Mouse (Mus musculus): ENCODE data around the gene Etv4. TPM values are rescaled to one million over a fixed set of nuclear protein-coding genes. Genes with fewer than 3 reads are reported as not detected.

The Etv4 gene
- total and polyA plus RNA-seq, 3 experiments, result 2.4 to 3.1 (median 2.4) TPM

GRCm38 (mm10) chr11:101813259-101813658, 28.1 kb upstream of the Etv4 start:
- Histone ChIP-seq H3K27ac (ENCODE audit: insufficient read depth, low read depth) (no peak overlapping the region), H3K9ac (ENCODE audit: insufficient read depth, low read depth) (no peak overlapping the region), H3K79me2 (replicated peaks; ENCODE audit: control insufficient read depth, extremely low read depth, insufficient read depth, poor library complexity, severe bottlenecking) (no peaks in the 10 kb centered on the region), H3K36me3 (replicated peaks in 1 of 2; ENCODE audit: control insufficient read depth in 1 of 2, insufficient read depth in 1 of 2, low read length in 1 of 2) (no peaks in the 10 kb centered on the region), H3K4me2 (ENCODE audit: insufficient read depth, low read depth, poor library complexity, severe bottlenecking) (0 out of 2 replicates have a peak overlapping the region, but pooled peaks have one; percentile 23), H3K4me3 (replicated peaks in 1 of 3; ENCODE audit: low read depth in 2 of 3, low read length in 2 of 3, poor library complexity in 1 of 3) (no peak overlapping the region), H3K4me1 (ENCODE audit: control insufficient read depth in 1 of 2, insufficient read depth in 2 of 2) (peaks cover 0 to 4% of the 10 kb centered on the region in 2 experiments; a peak in 1 of 4 replicates), H3K9me3 (replicated peaks; ENCODE audit: low read length) (peaks cover 5% of the 10 kb centered on the region), H3K27me3 (replicated peaks) (peaks cover 75% of the 10 kb centered on the region)
- in situ Hi-C loops (cut with MboI; ENCODE audit: low pct_ligation_motif_present, low pct_unique_long_range_greater_than_20kb, low sequenced_read_pairs), result loop anchor here (5.0 kb wide), 2 partner anchors 99 to 159 kb away; no protein-coding TSS in a partner anchor
- DNase-seq (ENCODE audit: extremely low read depth), result peak; percentile 68
- dilution Hi-C loops (cut with MboI; ENCODE audit: extremely low pct_ligation_motif_present, extremely low pct_unique_long_range_greater_than_20kb, low sequenced_read_pairs), result no loop called here
- TF ChIP-seq IRF4 (IDR thresholded peaks at IDR 0.05; ENCODE audit: low read depth, low read length) (no peak), MAX (IDR thresholded peaks at IDR 0.05; ENCODE audit: low read length) (peak; percentile 6; the same call in 1 of the 2 replicates), GABPA (IDR thresholded peaks at IDR 0.05; ENCODE audit: insufficient replicate concordance, low read depth, low read length) (no peak), EP300 (IDR thresholded peaks at IDR 0.05; ENCODE audit: low read length) (no peak), SIN3A (IDR thresholded peaks at IDR 0.05; ENCODE audit: low read length) (no peak), RAD21 (IDR thresholded peaks at IDR 0.05; ENCODE audit: low read depth, low read length) (no peak; the same call in none of the 2 replicates), BHLHE40 (IDR thresholded peaks at IDR 0.05; ENCODE audit: low read depth, low read length) (no peak), MAFK (IDR thresholded peaks at IDR 0.05; ENCODE audit: insufficient replicate concordance, low read length) (no peak), CTCF (conservative IDR thresholded peaks at IDR 0.05 in 1 of 2, IDR thresholded peaks at IDR 0.05 in 1 of 2; ENCODE audit: low read depth in 2 of 2, low read length in 2 of 2) (peak; percentile 96 to 99), USF2 (conservative IDR thresholded peaks at IDR 0.05; ENCODE audit: low read depth, low read length) (no peak), NELFE (IDR thresholded peaks at IDR 0.05; ENCODE audit: low read depth, low read length) (peak; percentile 53; the same call in 1 of the 2 replicates), ZC3H11A (IDR thresholded peaks at IDR 0.05; ENCODE audit: low read depth, low read length) (peak; percentile 95), JUND (conservative IDR thresholded peaks at IDR 0.05; ENCODE audit: low read depth, low read length) (no peak), MYC (IDR thresholded peaks at IDR 0.05; ENCODE audit: low read depth, low read length) (no peak), MEF2A (IDR thresholded peaks at IDR 0.05; ENCODE audit: borderline replicate concordance, low read depth, low read length) (no peak), SMC3 (IDR thresholded peaks at IDR 0.05; ENCODE audit: low read depth, low read length) (peak; percentile 98), POLR2AphosphoS2 (IDR thresholded peaks at IDR 0.05; ENCODE audit: low read depth, low read length) (no peak), MXI1 (IDR thresholded peaks at IDR 0.05; ENCODE audit: low read depth, low read length) (no peak), ELF1 (IDR thresholded peaks at IDR 0.05; ENCODE audit: low read depth, low read length) (0 out of 2 replicates have a peak, but pooled peaks have one; percentile 19), HCFC1 (IDR thresholded peaks at IDR 0.05; ENCODE audit: low read depth, low read length) (no peak), CHD2 (IDR thresholded peaks at IDR 0.05; ENCODE audit: low read length) (no peak), PAX5 (IDR thresholded peaks at IDR 0.05; ENCODE audit: low read length) (no peak), RCOR1 (conservative IDR thresholded peaks at IDR 0.05; ENCODE audit: low read depth, low read length) (no peak), JUN (IDR thresholded peaks at IDR 0.05; ENCODE audit: insufficient read depth, low read depth, low read length) (no peak)
